Mouse (Mus musculus): Measurements from ENCODE around the gene Nanp. TPM values are rescaled to one million over a fixed set of nuclear protein-coding genes. Genes with fewer than 3 reads are reported as not detected.

Gene Nanp
- polyA plus RNA-seq, 1 experiment from 2014 or later = 33.2 TPM

DNA sequence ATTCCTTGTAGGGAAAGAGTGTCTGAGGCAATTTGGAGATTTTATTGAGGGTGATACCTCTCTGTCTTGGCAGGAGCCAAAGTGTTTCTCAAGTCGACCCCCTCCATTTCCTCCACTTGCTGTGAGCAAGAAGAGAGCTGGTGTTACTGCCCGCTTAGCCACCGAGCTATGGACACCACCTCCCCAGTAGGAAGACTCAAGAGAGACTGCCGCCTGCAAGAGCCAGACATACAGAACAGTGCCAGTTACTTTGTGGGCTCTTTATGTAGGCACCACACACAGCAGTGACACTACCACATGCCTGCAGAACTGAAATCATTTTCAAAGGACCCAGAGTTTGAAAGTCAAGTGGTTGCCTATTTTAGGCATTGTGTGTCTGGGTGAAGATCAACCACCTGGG, 48.1 kb downstream of the Nanp start:
- ATAC-seq (ENCODE audit: low FRiP score) = no peak
- no peak overlapping the region for H3K27ac ChIP-seq
- H3K4me2 ChIP-seq = no peak overlapping the region
- no peaks in the 10 kb centered on the region for H3K9me3 ChIP-seq
- H3K27me3 ChIP-seq = no peaks in the 10 kb centered on the region
- no peaks in the 10 kb centered on the region for H3K4me1 ChIP-seq (replicated peaks)
- no peak overlapping the region for H3K4me3 ChIP-seq
- no peaks in the 10 kb centered on the region for H3K36me3 ChIP-seq
- 97% methylated on average over 4 of the region's 4 CpGs for WGBS
- H3K9ac ChIP-seq = no peak overlapping the region

DNA sequence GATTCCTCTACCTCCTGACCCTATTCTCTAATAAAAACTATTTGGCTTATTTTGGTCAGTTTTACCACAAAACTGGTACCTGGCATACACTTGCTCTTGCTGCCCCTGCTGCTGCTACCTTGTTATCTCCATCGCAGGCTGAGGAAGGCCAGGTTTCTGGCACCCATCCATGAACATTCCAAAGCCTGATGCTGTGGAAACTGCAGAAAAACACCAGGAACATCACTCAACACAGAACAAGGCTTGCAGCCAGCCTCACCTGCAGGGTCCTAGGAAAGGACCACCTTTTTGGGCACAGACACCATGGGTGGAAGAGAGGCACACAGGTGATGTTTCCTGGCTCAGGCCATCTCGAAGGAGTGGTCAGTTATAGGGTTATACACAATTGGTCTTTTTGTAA, 48.7 kb downstream of the Nanp start:
- Histone ChIP-seq H3K36me3 (no peaks in the 10 kb centered on the region), H3K27me3 (no peaks in the 10 kb centered on the region), H3K4me1 (replicated peaks) (no peaks in the 10 kb centered on the region), H3K9ac (no peak overlapping the region), H3K27ac (no peak overlapping the region), H3K4me3 (no peak overlapping the region), H3K9me3 (no peaks in the 10 kb centered on the region), H3K4me2 (no peak overlapping the region)
- ATAC-seq (ENCODE audit: low FRiP score) = no peak
- 92% methylated on average over 2 of the region's 2 CpGs for WGBS

GRCm38 (mm10) chr2:150985359-150985758, 53.8 kb downstream of the Nanp start:
- WGBS = 98% methylated on average over 2 of the region's 2 CpGs
- H3K4me1 ChIP-seq (replicated peaks) = no peaks in the 10 kb centered on the region
- no peak overlapping the region for H3K4me3 ChIP-seq
- H3K9ac ChIP-seq = no peak overlapping the region
- H3K9me3 ChIP-seq = no peaks in the 10 kb centered on the region
- H3K36me3 ChIP-seq = no peaks in the 10 kb centered on the region
- no peak overlapping the region for H3K4me2 ChIP-seq
- ATAC-seq (ENCODE audit: low FRiP score) = no peak
- H3K27ac ChIP-seq = no peak overlapping the region
- no peaks in the 10 kb centered on the region for H3K27me3 ChIP-seq

- H3K27me3 ChIP-seq = no peaks in the 10 kb centered on the region
- no peaks in the 10 kb centered on the region for H3K4me1 ChIP-seq (replicated peaks)
- no peak for ATAC-seq (ENCODE audit: low FRiP score)
- no peak overlapping the region for H3K4me2 ChIP-seq
- no peaks in the 10 kb centered on the region for H3K9me3 ChIP-seq
- no peak overlapping the region for H3K27ac ChIP-seq
- no peaks in the 10 kb centered on the region for H3K36me3 ChIP-seq
- no peak overlapping the region for H3K4me3 ChIP-seq
- H3K9ac ChIP-seq = no peak overlapping the region
Measured at GRCm38 (mm10) chr2:150982051-150982450, 57.1 kb downstream of the Nanp start.

DNA sequence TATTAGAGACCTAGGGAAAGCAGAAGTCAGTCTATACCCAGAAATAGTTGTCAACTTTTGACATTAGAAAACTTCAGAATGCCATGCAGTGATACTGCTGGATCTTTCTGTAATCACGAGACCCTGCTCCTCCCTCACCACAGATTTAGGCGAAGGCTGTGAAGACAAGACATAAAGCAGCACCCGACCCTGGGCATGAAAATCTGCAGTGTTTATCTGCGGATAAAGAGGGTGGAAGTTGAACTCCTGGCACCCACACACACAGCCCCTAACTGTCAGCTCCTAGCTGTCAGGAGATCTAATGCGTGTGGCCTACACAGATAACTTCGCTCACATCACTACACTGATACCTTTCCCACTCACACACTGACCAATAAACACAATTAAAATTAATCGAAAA, 57.7 kb downstream of the Nanp start:
- Histone ChIP-seq H3K27ac (no peak overlapping the region), H3K4me3 (no peak overlapping the region), H3K4me1 (replicated peaks) (no peaks in the 10 kb centered on the region), H3K9me3 (no peaks in the 10 kb centered on the region), H3K4me2 (no peak overlapping the region), H3K36me3 (no peaks in the 10 kb centered on the region), H3K9ac (no peak overlapping the region), H3K27me3 (no peaks in the 10 kb centered on the region)
- 92% methylated on average over 7 of the region's 7 CpGs for WGBS
- no peak for ATAC-seq (ENCODE audit: low FRiP score)

GRCm38 (mm10) chr2:150979861-150980620, 59.2 kb downstream of the Nanp start:
- no peak for ATAC-seq (ENCODE audit: low FRiP score)
- Histone ChIP-seq H3K27me3 (no peaks in the 10 kb centered on the region), H3K27ac (no peak overlapping the region), H3K4me3 (no peak overlapping the region), H3K9me3 (no peaks in the 10 kb centered on the region), H3K9ac (no peak overlapping the region), H3K36me3 (peaks cover 8% of the 10 kb centered on the region; the same call in 1 of the 2 replicates), H3K4me2 (no peak overlapping the region), H3K4me1 (replicated peaks) (no peaks in the 10 kb centered on the region)
- 86% methylated on average over 14 of the region's 14 CpGs for WGBS

Other genes with a start within 250 kb of the Nanp start
- gene Abhd12, start 134.7 kb downstream of the Nanp start, polyA plus RNA-seq (2015; fragmentation: Nextera tagmentation; extraction: Ambion mirVana) = 97.1 and 98.5 TPM in 2 replicates
- 20.9 and 22.4 TPM in 2 replicates for gene Gins1, start 134.0 kb downstream of the Nanp start, polyA plus RNA-seq (2015; fragmentation: Nextera tagmentation; extraction: Ambion mirVana)
- gene Ninl, start within 50 bp of the Nanp start, polyA plus RNA-seq (2015; fragmentation: Nextera tagmentation; extraction: Ambion mirVana) = 5.0 and 6.8 TPM in 2 replicates
- not detected in 2 replicates for gene Gm14151, start 53.0 kb upstream of the Nanp start, polyA plus RNA-seq (2015; fragmentation: Nextera tagmentation; extraction: Ambion mirVana)
- gene Gm14147, start 58.8 kb upstream of the Nanp start, polyA plus RNA-seq (2015; fragmentation: Nextera tagmentation; extraction: Ambion mirVana) = not detected in 2 replicates